Mouse (Mus musculus) hindbrain, embryonic 12.5 days (tissue): ENCODE data around the gene Fry. TPM values are rescaled to one million over a fixed set of nuclear protein-coding genes. Genes with fewer than 3 reads are reported as not detected.
A peak's percentile ranks its signal among the peaks of the same experiment; 100 is the strongest.

Experiments used
- ATAC-seq: fragments of 200-750 bp; cut with Nextera tagmentation; 2 replicates; pipeline ENCODE4 v1.8.0; 2017; ENCODE audit warnings: moderate TSS enrichment; ENCODE audit not compliant: low FRiP score
- H3K27ac ChIP-seq: fragments of 300-500 bp; sonication (generic); 2 replicates; pipeline ENCODE4 v1.5.1; 2016; ENCODE audit warnings: mild to moderate bottlenecking
- H3K27me3 ChIP-seq: fragments of 300-500 bp; sonication (generic); 2 replicates; pipeline ENCODE4 v1.6.1; 2016; ENCODE audit warnings: mild to moderate bottlenecking
- H3K36me3 ChIP-seq: fragments of 300-500 bp; sonication (generic); 2 replicates; pipeline ENCODE4 v1.6.1; 2016; ENCODE audit warnings: mild to moderate bottlenecking
- H3K4me1 ChIP-seq: fragments of 300-500 bp; sonication (generic); 2 replicates; pipeline ENCODE4 v1.6.1; 2016
- H3K4me2 ChIP-seq: fragments of 300-500 bp; sonication (generic); replicated peaks from 2 replicates; pipeline ENCODE4 v1.6.1; 2016; ENCODE audit warnings: mild to moderate bottlenecking
- H3K4me3 ChIP-seq: fragments of 300-500 bp; sonication (generic); 2 replicates; pipeline ENCODE4 v1.5.1; 2016; ENCODE audit warnings: mild to moderate bottlenecking
- H3K9ac ChIP-seq: fragments of 300-500 bp; sonication (generic); 2 replicates; pipeline ENCODE4 v1.6.1; 2016; ENCODE audit warnings: mild to moderate bottlenecking, moderate library complexity
- H3K9me3 ChIP-seq: fragments of 300-500 bp; sonication (generic); replicated peaks from 2 replicates; pipeline ENCODE4 v1.6.1; 2016; ENCODE audit warnings: mild to moderate bottlenecking
- WGBS: fragments of 180-500 bp; shearing (Covaris S2); methylation state at CpG from one replicate; pipeline ENCODE4 v1.1.7; 2016; 5-methylcytosine and 5-hydroxymethylcytosine counted together
- polyA plus RNA-seq: library from polyadenylated mRNA; unstranded; fragments of >200 nt; fragmentation: Nextera tagmentation; extraction: Ambion mirVana; gene quantifications from 2 replicates; pipeline ENCODE4 v1.2.1, GENCODE M21; 2016

Gene Fry
- polyA plus RNA-seq, 1 experiment from 2014 or later, result 27.9 TPM

DNA sequence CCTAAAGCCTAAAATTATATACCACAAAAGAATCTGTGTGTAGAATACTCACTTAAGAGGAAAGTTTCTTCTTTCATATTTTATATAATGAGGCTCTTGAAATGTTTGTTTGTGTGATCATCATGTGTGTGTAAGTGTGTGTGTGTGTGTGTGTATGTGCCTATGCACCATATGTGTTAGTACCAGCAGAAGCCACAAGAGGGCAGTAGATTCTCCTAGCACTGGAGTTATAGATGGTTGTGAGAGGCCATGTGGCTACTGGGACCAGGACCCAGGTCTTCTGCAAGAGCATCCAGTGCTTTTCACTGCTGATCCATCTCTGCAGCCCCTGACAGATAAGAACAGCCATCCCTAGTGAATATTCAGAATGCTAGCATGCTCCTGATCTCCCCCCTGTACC lies 118.2 kb downstream of the Fry start:
- Histone ChIP-seq H3K36me3 (no peaks in the 10 kb centered on the region), H3K4me2 (no peak overlapping the region), H3K9ac (no peak overlapping the region), H3K27me3 (no peaks in the 10 kb centered on the region), H3K4me1 (peaks cover 4% of the 10 kb centered on the region), H3K9me3 (no peaks in the 10 kb centered on the region; the same call in 1 of the 2 replicates), H3K27ac (no peak overlapping the region), H3K4me3 (no peak overlapping the region)
- no peak for ATAC-seq

DNA sequence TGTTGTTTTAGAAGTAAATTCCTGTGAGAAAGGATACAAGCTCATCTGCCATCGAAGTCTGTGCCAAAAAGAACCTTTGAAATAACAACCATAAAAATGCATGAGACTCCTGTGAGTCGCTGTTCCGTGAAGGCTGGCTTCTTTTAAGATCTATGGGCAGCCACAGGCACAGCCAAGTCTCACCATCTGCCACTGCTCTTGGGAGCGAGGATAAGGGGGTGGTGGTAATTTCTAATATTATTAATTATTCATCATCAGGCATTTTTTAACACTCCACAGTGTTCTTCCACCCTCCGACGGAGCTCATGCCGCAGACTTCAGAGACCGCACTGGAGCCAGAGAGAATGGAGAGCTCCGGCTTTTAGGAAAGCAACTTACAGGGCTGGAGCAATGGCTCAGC lies 123.2 kb downstream of the Fry start:
- WGBS, result 85% methylated on average over 9 of the region's 9 CpGs
- H3K4me3 ChIP-seq, result no peak overlapping the region
- no peak for ATAC-seq

DNA sequence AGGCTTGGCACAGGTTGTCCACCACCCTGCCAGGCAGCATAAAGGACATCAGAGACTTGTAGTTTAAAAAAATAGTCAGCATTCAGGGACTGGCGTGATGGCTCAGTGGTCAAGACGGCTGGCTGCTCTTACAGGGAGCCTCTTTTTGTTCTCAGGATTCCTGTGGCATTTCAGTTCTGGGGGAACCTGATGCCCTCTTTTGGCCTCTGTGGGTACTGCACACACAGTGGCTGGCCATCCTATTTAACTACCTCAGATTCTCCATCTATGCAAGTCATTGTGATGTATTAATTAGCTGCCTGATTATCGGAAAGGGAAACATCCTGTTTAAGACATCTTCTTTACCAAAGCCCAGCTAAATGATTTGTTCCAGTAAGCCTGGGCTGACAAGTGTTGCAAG lies 128.3 kb downstream of the Fry start:
- Histone ChIP-seq H3K9me3 (no peaks in the 10 kb centered on the region), H3K4me1 (no peaks in the 10 kb centered on the region), H3K4me3 (no peak overlapping the region), H3K36me3 (no peaks in the 10 kb centered on the region), H3K9ac (no peak overlapping the region), H3K27me3 (no peaks in the 10 kb centered on the region), H3K27ac (no peak overlapping the region), H3K4me2 (no peak overlapping the region)
- no peak for ATAC-seq
- 84% methylated on average over 3 of the region's 3 CpGs for WGBS

More for the DNA sequence above, 123.2 kb downstream of the Fry start:
- H3K36me3 ChIP-seq, result no peaks in the 10 kb centered on the region
- H3K27me3 ChIP-seq, result no peaks in the 10 kb centered on the region
- H3K4me2 ChIP-seq, result no peak overlapping the region
- H3K9me3 ChIP-seq, result no peaks in the 10 kb centered on the region; the same call in 1 of the 2 replicates
- no peaks in the 10 kb centered on the region for H3K4me1 ChIP-seq
- no peak overlapping the region for H3K9ac ChIP-seq
- no peak overlapping the region for H3K27ac ChIP-seq

DNA sequence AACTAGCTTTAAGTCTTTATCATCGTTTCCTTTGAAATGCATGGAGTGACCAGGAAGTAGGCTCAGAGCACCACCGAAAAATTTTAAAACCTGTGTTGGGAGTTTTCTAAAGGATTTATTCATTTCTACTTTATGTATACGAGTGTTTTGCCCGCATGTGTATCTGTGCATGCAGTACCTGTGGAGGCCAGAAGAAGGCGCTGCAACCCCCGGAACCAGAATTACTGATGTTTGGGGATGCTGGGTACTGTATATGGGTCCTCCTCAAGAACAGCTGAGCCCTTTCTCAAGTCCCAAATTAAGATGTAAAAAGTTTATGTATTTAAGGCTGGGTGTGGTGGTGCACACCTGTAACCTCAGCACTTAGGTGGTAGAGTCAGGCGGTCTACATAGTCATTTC lies 139.3 kb downstream of the Fry start:
- Histone ChIP-seq H3K4me3 (no peak overlapping the region), H3K27me3 (no peaks in the 10 kb centered on the region), H3K9me3 (no peaks in the 10 kb centered on the region), H3K36me3 (no peaks in the 10 kb centered on the region), H3K4me2 (no peak overlapping the region), H3K4me1 (peaks cover 18% of the 10 kb centered on the region; the same call in 1 of the 2 replicates), H3K27ac (no peak overlapping the region), H3K9ac (no peak overlapping the region)
- WGBS, result 86% methylated on average over 7 of the region's 7 CpGs
- no peak for ATAC-seq

DNA sequence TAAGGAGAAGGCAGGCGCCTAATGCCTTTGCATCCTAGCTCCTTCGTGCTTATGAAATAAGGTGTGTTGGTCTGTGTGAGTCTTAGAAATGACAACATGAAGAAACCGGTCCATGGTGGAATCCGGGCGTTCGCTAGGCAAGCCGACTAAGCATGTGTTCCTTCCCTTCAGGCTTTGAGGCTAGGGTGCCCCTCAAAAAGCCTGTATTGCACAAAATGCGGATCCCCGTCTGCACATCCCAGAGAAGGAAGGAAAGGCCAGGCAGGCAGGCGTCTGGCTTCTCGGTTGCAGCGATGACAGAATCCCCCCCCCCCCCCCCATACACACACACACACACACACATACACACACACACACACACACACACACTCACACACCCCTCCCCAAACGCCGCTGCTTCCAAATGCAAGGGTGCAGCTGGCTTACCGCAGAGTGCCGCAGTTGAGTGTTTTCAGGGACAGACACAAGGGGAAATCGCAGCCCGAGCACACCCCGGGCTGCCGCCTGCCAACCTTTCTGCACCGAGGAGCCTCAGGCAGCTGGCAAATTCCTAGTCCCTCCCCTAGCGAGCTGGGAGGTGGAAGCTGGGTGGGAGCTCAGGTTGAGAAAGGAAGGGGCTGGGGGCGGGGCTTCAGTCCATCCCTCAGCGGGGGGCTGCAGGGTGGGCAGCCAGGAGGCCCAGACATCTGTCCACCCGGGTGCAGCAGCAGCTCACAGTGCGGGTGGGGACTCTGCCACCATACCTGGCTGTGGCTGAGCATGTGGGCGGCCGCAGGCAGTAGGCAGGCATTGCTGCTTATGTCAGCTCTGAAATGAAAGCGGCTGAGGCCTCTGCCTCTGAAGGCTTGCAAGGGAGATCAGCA lies 141.0 kb downstream of the Fry start:
- no peaks in the 10 kb centered on the region for H3K9me3 ChIP-seq
- H3K9ac ChIP-seq, result peak overlapping the region; percentile 67
- no peaks in the 10 kb centered on the region for H3K27me3 ChIP-seq
- peak overlapping the region; percentile 91 for H3K27ac ChIP-seq
- no peaks in the 10 kb centered on the region for H3K36me3 ChIP-seq
- H3K4me3 ChIP-seq, result peak overlapping the region; percentile 46
- peak overlapping the region; percentile 77 for H3K4me2 ChIP-seq
- 1% methylated on average over 25 of the region's 29 CpGs for WGBS
- H3K4me1 ChIP-seq, result peaks cover 24% of the 10 kb centered on the region
- peak; percentile 92 for ATAC-seq

DNA sequence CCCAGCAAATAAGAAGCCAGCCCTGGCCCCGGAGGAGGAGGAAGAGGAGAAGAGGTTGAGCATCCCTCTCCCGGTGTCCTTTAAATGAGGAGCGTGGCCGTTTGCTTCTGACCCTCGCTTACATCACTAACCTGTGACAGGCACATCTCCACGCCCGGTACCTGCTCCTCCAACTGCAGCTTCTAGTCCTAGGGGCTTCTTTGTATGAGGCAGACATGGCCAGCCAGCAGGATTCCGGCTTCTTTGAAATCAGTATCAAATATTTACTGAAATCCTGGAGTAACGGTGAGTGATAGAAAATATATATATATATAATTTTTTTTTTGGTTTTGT lies 141.6 kb downstream of the Fry start:
- WGBS, result 36% methylated on average over 9 of the region's 9 CpGs
- Histone ChIP-seq H3K27me3 (no peaks in the 10 kb centered on the region), H3K4me2 (peak overlapping the region; percentile 77), H3K4me1 (peaks cover 24% of the 10 kb centered on the region), H3K9me3 (no peaks in the 10 kb centered on the region), H3K9ac (peak overlapping the region; percentile 67), H3K27ac (peak overlapping the region; percentile 91), H3K4me3 (peak overlapping the region; percentile 46), H3K36me3 (no peaks in the 10 kb centered on the region)
- ATAC-seq, result peak; percentile 50; the same call in 1 of the 2 replicates

DNA sequence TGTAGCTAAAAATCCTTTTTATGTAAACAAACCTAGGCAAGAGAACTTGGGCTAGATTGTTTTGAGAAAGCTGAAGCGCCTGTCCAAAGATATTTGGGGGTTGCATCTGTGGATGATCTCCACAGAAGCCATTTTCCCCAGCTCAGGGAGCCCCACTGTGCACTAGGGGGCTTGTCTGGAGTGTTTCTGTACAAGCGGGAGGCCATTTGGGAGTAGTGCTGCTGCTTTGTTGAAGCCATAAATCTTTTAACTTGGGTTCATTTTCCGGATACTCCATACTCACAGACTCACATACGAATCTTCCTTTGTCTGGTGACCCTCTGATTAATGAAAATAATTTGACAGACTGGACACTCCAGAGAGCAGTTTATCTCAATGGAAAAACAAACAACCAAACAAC lies 142.9 kb downstream of the Fry start:
- H3K36me3 ChIP-seq, result no peaks in the 10 kb centered on the region
- WGBS, result 58% methylated on average over 4 of the region's 4 CpGs
- peak overlapping the region; percentile 77 for H3K4me2 ChIP-seq
- no peak overlapping the region for H3K9ac ChIP-seq
- no peaks in the 10 kb centered on the region for H3K9me3 ChIP-seq
- H3K4me3 ChIP-seq, result peak overlapping the region; percentile 46
- H3K27ac ChIP-seq, result no peak overlapping the region
- H3K27me3 ChIP-seq, result no peaks in the 10 kb centered on the region
- H3K4me1 ChIP-seq, result peaks cover 24% of the 10 kb centered on the region
- no peak for ATAC-seq

DNA sequence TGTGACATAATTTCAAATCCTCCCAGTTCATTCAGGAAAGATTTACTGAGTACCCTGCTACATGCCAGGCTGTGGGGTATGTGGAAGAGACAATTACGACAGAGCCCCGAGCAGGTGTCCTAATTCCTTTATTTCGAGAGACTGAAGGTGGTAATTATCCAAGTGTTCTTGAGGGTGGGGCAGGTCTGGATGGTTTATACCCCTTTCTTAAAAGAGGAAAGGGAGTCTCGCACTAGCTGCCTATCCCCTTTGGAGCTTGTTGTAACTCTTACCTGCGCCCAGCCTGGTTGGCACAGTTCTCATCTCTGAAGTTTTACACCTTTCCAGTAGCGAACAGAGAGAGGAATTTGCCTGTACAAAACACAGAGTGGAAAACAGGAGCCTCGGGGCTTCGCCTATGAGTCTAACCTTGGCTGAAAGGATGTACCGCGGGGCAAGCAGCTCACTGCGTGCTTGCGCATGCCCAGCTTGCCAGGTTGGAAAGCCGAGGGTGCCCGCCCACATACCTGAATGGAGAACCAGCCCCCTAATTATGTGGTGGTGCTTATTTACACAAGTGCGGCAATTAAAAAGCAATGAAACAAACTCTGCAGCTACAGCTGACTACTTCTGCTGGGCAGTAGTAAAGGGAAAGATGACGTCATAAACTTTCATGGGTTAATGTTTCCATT lies 143.7 kb downstream of the Fry start:
- no peak for ATAC-seq
- H3K36me3 ChIP-seq, result no peaks in the 10 kb centered on the region
- H3K4me3 ChIP-seq, result no peak overlapping the region; the same call in 1 of the 2 replicates
- H3K4me1 ChIP-seq, result peaks cover 24% of the 10 kb centered on the region
- H3K27me3 ChIP-seq, result no peaks in the 10 kb centered on the region
- WGBS, result 89% methylated on average over 16 of the region's 16 CpGs
- H3K27ac ChIP-seq, result no peak overlapping the region
- H3K9ac ChIP-seq, result no peak overlapping the region; the same call in 1 of the 2 replicates
- H3K4me2 ChIP-seq, result peak overlapping the region; percentile 77
- no peaks in the 10 kb centered on the region for H3K9me3 ChIP-seq

DNA sequence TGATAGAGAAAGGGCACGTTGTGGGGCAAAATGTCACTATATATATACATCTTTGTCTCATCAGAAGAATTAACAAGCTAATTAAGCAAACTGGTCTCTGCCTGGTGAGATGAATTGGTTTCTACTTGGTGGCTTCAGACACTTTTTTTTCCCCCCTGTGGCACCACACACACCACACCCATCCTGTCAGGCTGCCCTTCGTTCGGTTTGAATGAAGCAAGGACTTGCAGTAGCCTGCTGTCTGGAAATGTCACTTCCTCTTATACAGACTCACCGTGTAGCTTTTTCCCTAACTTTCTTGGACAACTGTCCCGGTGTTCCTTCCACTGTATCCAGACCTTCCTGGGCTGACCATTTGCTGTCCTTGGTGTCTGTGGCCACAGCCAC lies 144.3 kb downstream of the Fry start:
- no peak overlapping the region for H3K9ac ChIP-seq
- no peak for ATAC-seq
- H3K27me3 ChIP-seq, result no peaks in the 10 kb centered on the region
- H3K9me3 ChIP-seq, result no peaks in the 10 kb centered on the region
- peaks cover 24% of the 10 kb centered on the region for H3K4me1 ChIP-seq
- H3K27ac ChIP-seq, result no peak overlapping the region
- H3K4me3 ChIP-seq, result no peak overlapping the region
- H3K4me2 ChIP-seq, result peak overlapping the region; percentile 77; the same call in 1 of the 2 replicates
- WGBS, result 74% methylated on average over 5 of the region's 5 CpGs
- no peaks in the 10 kb centered on the region for H3K36me3 ChIP-seq

DNA sequence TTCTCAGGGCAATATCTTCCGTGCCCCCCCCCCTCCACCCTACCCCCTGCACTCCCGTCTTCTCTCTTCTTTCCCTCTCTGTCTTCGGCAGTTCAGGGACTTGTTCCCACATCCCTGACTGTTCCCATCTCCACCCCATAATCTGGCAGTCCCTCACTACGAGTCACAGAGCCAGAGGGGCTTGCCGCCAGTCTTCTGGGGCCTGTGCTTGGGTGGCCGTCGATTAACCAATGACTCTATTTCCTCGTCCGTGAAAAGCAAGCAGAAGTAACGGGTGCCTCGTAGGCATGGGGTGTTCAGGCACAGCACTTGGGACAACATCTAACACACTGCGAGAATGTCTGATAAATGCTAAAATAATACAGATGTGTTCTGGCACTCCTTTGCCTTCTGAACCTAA lies 144.7 kb downstream of the Fry start:
- Histone ChIP-seq H3K27ac (no peak overlapping the region), H3K9me3 (no peaks in the 10 kb centered on the region), H3K4me1 (peaks cover 24% of the 10 kb centered on the region), H3K4me2 (no peak overlapping the region), H3K27me3 (no peaks in the 10 kb centered on the region), H3K4me3 (no peak overlapping the region), H3K9ac (no peak overlapping the region), H3K36me3 (no peaks in the 10 kb centered on the region)
- ATAC-seq, result no peak
- WGBS, result 84% methylated on average over 12 of the region's 12 CpGs

DNA sequence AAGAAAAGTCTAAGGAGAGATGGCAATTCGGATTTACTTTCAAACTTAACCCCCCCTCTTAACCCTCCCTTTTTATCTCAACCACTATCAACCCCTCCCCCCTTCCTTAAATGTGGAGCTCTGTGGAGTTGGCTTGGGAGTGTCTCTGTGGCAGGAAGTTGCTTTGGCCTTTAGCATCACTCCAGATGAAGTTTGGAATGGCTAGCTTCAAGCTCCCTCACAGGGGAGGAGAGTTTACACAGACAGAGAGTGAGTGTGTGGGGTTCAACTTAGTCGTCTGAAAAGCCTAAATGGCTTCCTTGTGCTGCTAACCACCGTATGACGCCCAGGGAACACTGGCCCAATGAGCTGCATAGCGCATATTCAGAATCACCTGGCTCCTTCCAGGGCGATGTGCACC lies 145.2 kb downstream of the Fry start:
- Histone ChIP-seq H3K4me1 (peaks cover 21% of the 10 kb centered on the region), H3K9me3 (no peaks in the 10 kb centered on the region), H3K4me2 (no peak overlapping the region), H3K4me3 (no peak overlapping the region), H3K27me3 (no peaks in the 10 kb centered on the region), H3K9ac (no peak overlapping the region), H3K27ac (no peak overlapping the region), H3K36me3 (0 out of 2 replicates have a peak, but pooled peaks cover 3% of the 10 kb centered on the region)
- 85% methylated on average over 6 of the region's 6 CpGs for WGBS
- no peak for ATAC-seq

DNA sequence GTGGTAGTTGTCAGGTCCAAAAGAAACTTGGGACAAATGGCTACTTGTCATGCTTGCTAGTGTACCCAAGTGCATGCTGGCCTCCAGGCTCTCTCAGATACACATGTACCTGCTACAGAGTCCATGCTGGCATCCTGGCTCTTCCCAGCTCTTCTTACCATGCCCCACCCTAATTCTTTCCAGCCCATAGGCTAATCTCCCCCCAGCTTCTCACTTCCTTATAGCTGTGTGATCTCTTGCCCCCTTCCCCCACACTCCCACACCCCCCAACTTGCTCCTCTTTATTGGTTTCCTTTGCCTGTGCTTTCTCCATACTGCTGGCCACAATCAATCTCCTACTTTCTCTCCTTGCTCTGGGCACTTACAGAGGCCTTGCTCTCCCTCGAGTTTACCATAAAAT lies 146.6 kb downstream of the Fry start:
- Histone ChIP-seq H3K36me3 (0 out of 2 replicates have a peak, but pooled peaks cover 3% of the 10 kb centered on the region), H3K27me3 (no peaks in the 10 kb centered on the region), H3K9ac (no peak overlapping the region), H3K4me1 (peaks cover 14% of the 10 kb centered on the region), H3K9me3 (no peaks in the 10 kb centered on the region), H3K4me2 (no peak overlapping the region), H3K27ac (no peak overlapping the region), H3K4me3 (no peak overlapping the region)
- no peak for ATAC-seq
- 70% methylated on average over 1 of the region's 1 CpGs for WGBS
